Mouse (Mus musculus): ENCODE results near the gene Rxra.
A peak's percentile ranks its signal among the peaks of the same experiment; 100 is the strongest.

DNA sequence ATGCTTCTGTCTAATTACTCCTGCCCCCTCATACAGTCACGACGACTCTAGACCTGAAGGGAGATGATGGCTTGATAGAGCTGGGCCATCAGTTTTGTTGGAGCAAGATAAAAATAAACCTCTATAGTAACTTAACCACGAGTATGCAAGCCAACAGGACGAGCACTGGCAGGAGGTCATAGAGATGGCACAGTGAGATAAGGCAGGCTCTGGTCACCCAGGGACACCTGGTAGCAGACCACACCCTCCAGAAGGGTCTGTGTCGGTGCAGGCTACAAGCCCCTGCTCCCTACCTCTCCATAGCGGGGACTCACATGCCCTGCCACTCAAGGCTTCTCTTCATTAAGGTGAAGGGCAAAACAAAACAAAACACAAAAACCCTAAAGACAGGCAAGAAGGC is 102.0 kb downstream of the Rxra start:
- TF ChIP-seq TAL1 (IDR thresholded peaks at IDR 0.05; ENCODE audit: low read length) (no peak), GATA1 (IDR thresholded peaks at IDR 0.05; ENCODE audit: low read length) (peak; percentile 60)
